9 mouse cellular contexts compared by ENCODE assay signal in the genomic region with DNA sequence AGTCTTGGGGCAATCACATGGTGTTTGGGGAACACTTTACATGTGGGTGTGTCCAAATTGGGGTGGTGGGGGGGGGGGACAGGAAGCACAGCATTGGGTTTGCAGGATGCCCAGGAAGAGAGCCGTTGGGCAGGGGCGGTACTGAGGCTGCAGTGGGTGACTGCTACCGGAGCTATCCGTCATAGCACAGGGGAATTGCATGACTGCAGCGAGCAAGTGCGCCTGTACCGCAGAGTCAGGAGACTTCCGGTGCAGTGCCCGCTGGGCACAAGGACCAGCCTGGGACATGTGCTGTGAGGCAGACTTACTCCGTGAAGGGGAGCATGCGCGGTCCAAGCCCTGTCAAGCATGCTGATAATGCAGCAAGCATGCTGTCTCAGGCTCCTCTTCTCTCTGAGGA. TPM values are rescaled to one million over a fixed set of nuclear protein-coding genes. Genes with fewer than 3 reads are reported as not detected.
DNase-seq lines count a peak whose midpoint lies in the region; ATAC-seq and TF ChIP-seq lines count a peak whose summit lies in the region.
"Had no signal": no experiment of that assay in that cellular context is flagged by ENCODE, and none has a peak within 500 bp of the region (broad histone marks: within the 10 kb centered on the region; RNA-seq: fewer than 3 reads in every experiment).

No protein-coding gene starts in this region.

- peak overlapping the region; percentile 94 for H3K27ac ChIP-seq in small intestine, adult 2 months (ENCODE audit: insufficient read depth, low read depth, low read length)
- no peak overlapping the region for H3K27ac ChIP-seq in midbrain, embryonic 15.5 days

- 22% methylated on average over 12 of the region's 12 CpGs for WGBS in small intestine, adult 2 months
- 76% methylated on average over 12 of the region's 12 CpGs for WGBS in midbrain, embryonic 15.5 days

- peak; percentile 35; the same call in 1 of the 2 replicates for TF ChIP-seq POLR2A in small intestine, adult 2 months (IDR thresholded peaks at IDR 0.05; ENCODE audit: low read depth, low read length)

- H3K9me3 ChIP-seq in midbrain, embryonic 15.5 days = no peaks in the 10 kb centered on the region

- no peak overlapping the region for H3K9ac ChIP-seq in midbrain, embryonic 15.5 days

- peaks cover 3% of the 10 kb centered on the region; the same call in 1 of the 2 replicates for H3K36me3 ChIP-seq in small intestine, adult 2 months (ENCODE audit: control insufficient read depth, insufficient read depth, low read length)
- no peaks in the 10 kb centered on the region for H3K36me3 ChIP-seq in midbrain, embryonic 15.5 days (replicated peaks)

- peak; percentile 89 for DNase-seq in CD4-positive helper T cell, adult 2 months (ENCODE audit: low read depth, low spot score)
- DNase-seq in ZHBTc4 (ENCODE audit: low read depth, low spot score) (peak; percentile 43), liver (peak; percentile 69)
- no peak for DNase-seq in gastrocnemius, adult 18-20 months (ENCODE audit: low spot score)
- DNase-seq in adrenal gland, adult 18-20 months (ENCODE audit: low spot score in 2 of 2) = no peak
- no peak for DNase-seq in cerebellum, adult 18-20 months

- no peak for ATAC-seq in midbrain, embryonic 15.5 days (replicated peaks)

- no peak overlapping the region for H3K4me2 ChIP-seq in midbrain, embryonic 15.5 days

- no peak for TF ChIP-seq CTCF in small intestine, adult 2 months (IDR thresholded peaks at IDR 0.05; ENCODE audit: extremely low read depth, insufficient read length, insufficient replicate concordance, low read depth, low read length)

- no peaks in the 10 kb centered on the region for H3K27me3 ChIP-seq in small intestine, adult 2 months (ENCODE audit: control insufficient read depth, insufficient read depth, low read length)
- H3K27me3 ChIP-seq in midbrain, embryonic 15.5 days (replicated peaks) = no peaks in the 10 kb centered on the region

- peak overlapping the region; percentile 59 for H3K4me3 ChIP-seq in small intestine, adult 2 months (ENCODE audit: low read depth, low read length)
- H3K4me3 ChIP-seq in midbrain, embryonic 15.5 days = no peak overlapping the region

- peaks cover 19% of the 10 kb centered on the region; the same call in 1 of the 2 replicates for H3K4me1 ChIP-seq in small intestine, adult 2 months (ENCODE audit: control insufficient read depth, insufficient read depth, insufficient read length, low read length)
- H3K4me1 ChIP-seq in midbrain, embryonic 15.5 days = no peaks in the 10 kb centered on the region

RNA-seq across cellular contexts. Expression of a gene that starts 42.2 kb away (rescaled TPM):
- polyA plus RNA-seq in small intestine, adult 2 months (2012; rRNA removed) = 2,067 and 2,412 TPM in 2 replicates
- total RNA-seq in gastrocnemius, adult 18-20 months (2021) = not detected
- not detected for total RNA-seq in adrenal gland, adult 18-20 months (2021)
- polyA plus RNA-seq in midbrain, embryonic 15.5 days (2015; fragmentation: Nextera tagmentation; extraction: Ambion mirVana) = 0.08 TPM in 1 of 2 replicates, not detected in the other
- total RNA-seq: liver, adult 2 months had no signal

Comparison
In these comparisons a context has a peak if more than half of its experiments do, and no peak if none do; other contexts are left out.
1. DNase-seq: peak in CD4-positive helper T cell, adult 2 months (single experiment), ZHBTc4 (single experiment) and liver (single experiment); none in gastrocnemius, adult 18-20 months (single experiment), adrenal gland, adult 18-20 months (0 of 2) and cerebellum, adult 18-20 months (0 of 2).